Mouse (Mus musculus) small intestine, adult 2 months (tissue): ENCODE measurements at regions not wholly inside any gene's neighbourhood (a gene's known extent, or its start where the extent isn't known, plus 50 kb on each side); places are given as distances from the start of the nearest gene placed in this dataset.

ENCODE experiments used
- CTCF ChIP-seq: fragments of 200-500 bp; IDR thresholded peaks from 2 replicates; pipeline ENCODE4 v1.5.1; 2012; ENCODE audit warnings: low read depth, mild to moderate bottlenecking, control low read depth, inconsistent platforms, low read length, moderate library complexity, mixed read lengths; ENCODE audit not compliant: insufficient replicate concordance, insufficient read length; ENCODE audit errors: extremely low read depth
- POLR2A ChIP-seq: fragments of 200-500 bp; IDR thresholded peaks from 2 replicates; pipeline ENCODE4 v1.6.1; 2012; ENCODE audit warnings: low read depth, mild to moderate bottlenecking, control low read depth, inconsistent platforms, low read length, moderate library complexity

GRCm38 (mm10) chr2:45650271-45650985, 533.2 kb upstream of the Zeb2 start:
- TF ChIP-seq CTCF (no peak), POLR2A (no peak)
